Mouse (Mus musculus): ENCODE measurements at regions not wholly inside any gene's neighbourhood (a gene's known extent, or its start where the extent isn't known, plus 50 kb on each side); places are given as distances from the start of the nearest gene placed in this dataset.

- no peak for DNase-seq (ENCODE audit: low spot score)
Observed at GRCm38 (mm10) chr7:37388843-37389702, 384.4 kb downstream of the Zfp536 start.

- DNase-seq (ENCODE audit: low spot score): no peak
Observed at GRCm38 (mm10) chr7:37389703-37390087, 383.7 kb downstream of the Zfp536 start.

- DNase-seq (ENCODE audit: low spot score): no peak
Observed at GRCm38 (mm10) chr7:37390271-37390670, 383.2 kb downstream of the Zfp536 start.

- DNase-seq (ENCODE audit: low spot score): no peak
Observed at GRCm38 (mm10) chr7:37392122-37392521, 381.3 kb downstream of the Zfp536 start.

GRCm38 (mm10) chr7:37392604-37393003 is 380.8 kb downstream of the Zfp536 start:
- DNase-seq (ENCODE audit: low spot score): no peak

- DNase-seq (ENCODE audit: low spot score): no peak
Observed at GRCm38 (mm10) chr7:37393071-37393470, 380.4 kb downstream of the Zfp536 start.

GRCm38 (mm10) chr7:37394965-37395426 is 378.4 kb downstream of the Zfp536 start:
- no peak for DNase-seq (ENCODE audit: low spot score)

GRCm38 (mm10) chr7:37395881-37396513 is 377.4 kb downstream of the Zfp536 start:
- no peak for DNase-seq (ENCODE audit: low spot score)

GRCm38 (mm10) chr7:37403483-37403882 is 370.0 kb downstream of the Zfp536 start:
- DNase-seq (ENCODE audit: low spot score): no peak

GRCm38 (mm10) chr7:37413350-37413749 is 360.1 kb downstream of the Zfp536 start:
- DNase-seq (ENCODE audit: low spot score): no peak

- no peak for DNase-seq (ENCODE audit: low spot score)
Observed at GRCm38 (mm10) chr7:37421704-37422103, 351.7 kb downstream of the Zfp536 start.
